Mouse (Mus musculus): Measurements from ENCODE around the gene Galntl6. TPM values are rescaled to one million over a fixed set of nuclear protein-coding genes. Genes with fewer than 3 reads are reported as not detected.
"Not testable (repeated sequence)": the region's sequence is repeated elsewhere in the genome, so short reads cannot be mapped to it uniquely, and the experiment has no call there.

Gene Galntl6
- polyA plus RNA-seq, 1 experiment from 2014 or later, result 16.9 TPM

DNA sequence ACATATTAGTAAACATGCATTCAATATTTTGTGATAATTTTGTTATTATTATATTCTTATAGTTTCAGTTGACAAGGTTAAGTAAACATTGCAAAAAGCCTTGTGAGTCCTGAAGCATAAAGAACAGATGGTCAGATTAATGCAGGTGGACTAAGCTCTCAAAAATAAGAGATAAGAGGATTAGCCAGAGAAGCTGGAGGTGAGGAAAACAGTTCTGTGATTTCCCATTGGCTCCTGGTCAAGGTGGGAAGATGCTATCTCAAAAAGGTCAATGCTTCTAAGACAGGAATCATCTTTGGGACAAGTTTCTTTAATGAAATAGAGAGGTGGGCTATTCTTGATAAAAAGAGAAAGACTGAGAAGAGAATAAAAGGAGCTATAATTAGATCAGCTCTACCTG is 377.8 kb downstream of the Galntl6 start:
- DNase-seq (ENCODE audit: low spot score) (no peak), ATAC-seq (ENCODE audit: low FRiP score) (no peak)
- H3K27me3 ChIP-seq (ENCODE audit: control insufficient read depth, insufficient read depth, low read length), result no peaks in the 10 kb centered on the region
- H3K4me3 ChIP-seq (replicated peaks; ENCODE audit: low read length), result no peak overlapping the region
- no peaks in the 10 kb centered on the region for H3K4me1 ChIP-seq (replicated peaks; ENCODE audit: control insufficient read depth, insufficient read depth, low read length)
- H3K9me3 ChIP-seq (ENCODE audit: control insufficient read depth, low read length), result no peaks in the 10 kb centered on the region
- no peak overlapping the region for H3K4me2 ChIP-seq (replicated peaks)
- no peaks in the 10 kb centered on the region for H3K36me3 ChIP-seq (replicated peaks; ENCODE audit: control insufficient read depth, insufficient read depth)
- no peak overlapping the region for H3K9ac ChIP-seq
- H3K27ac ChIP-seq, result no peak overlapping the region

DNA sequence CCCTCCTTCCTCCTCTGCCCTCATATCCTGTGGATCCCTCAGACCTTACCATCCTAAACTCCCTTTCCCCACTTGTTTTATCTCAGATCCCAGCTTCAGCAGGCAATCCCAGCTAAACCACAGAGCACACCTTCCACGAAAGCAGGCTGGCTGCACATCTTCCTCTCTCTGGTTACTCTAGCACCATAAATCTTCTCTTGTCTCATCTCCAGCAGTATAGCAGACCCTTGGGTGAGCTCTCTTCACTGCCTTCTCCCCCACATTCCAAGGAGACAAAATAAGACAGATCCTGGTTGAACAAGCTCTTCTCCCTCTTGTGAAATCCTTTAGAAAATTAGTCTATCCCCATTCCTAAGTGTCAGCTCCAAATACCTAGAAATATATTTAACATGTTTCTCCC is 389.0 kb downstream of the Galntl6 start:
- Histone ChIP-seq H3K4me3 (replicated peaks; ENCODE audit: low read length) (no peak overlapping the region), H3K9me3 (ENCODE audit: control insufficient read depth, low read length) (no peaks in the 10 kb centered on the region), H3K27ac (no peak overlapping the region), H3K9ac (no peak overlapping the region), H3K36me3 (replicated peaks; ENCODE audit: control insufficient read depth, insufficient read depth) (no peaks in the 10 kb centered on the region), H3K27me3 (ENCODE audit: control insufficient read depth, insufficient read depth, low read length) (no peaks in the 10 kb centered on the region), H3K4me1 (replicated peaks; ENCODE audit: control insufficient read depth, insufficient read depth, low read length) (no peaks in the 10 kb centered on the region), H3K4me2 (replicated peaks) (no peak overlapping the region)
- WGBS, result 47% methylated on average over 1 of the region's 1 CpGs
- DNase-seq (ENCODE audit: low spot score), result no peak
- ATAC-seq (ENCODE audit: low FRiP score), result no peak

DNA sequence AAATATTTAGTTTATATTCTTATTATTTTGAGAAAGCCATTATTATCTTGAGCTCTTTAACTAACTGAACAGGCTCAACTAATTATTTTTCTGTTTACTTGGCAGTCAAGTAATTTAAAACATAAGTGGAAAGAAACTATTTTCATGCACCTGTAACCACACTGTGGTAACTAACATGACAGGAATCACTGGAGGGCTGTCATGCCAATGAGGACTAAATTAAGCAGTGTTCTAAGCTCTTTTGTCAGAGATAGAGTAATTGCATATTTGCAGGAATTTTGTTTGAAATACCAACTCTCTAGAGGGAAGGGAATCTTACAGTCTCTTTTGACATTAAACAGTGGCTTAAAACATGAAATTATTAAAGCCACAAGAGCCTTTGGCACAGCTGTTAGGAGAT is 390.5 kb downstream of the Galntl6 start:
- Histone ChIP-seq H3K27ac (no peak overlapping the region), H3K4me3 (replicated peaks; ENCODE audit: low read length) (no peak overlapping the region), H3K36me3 (replicated peaks; ENCODE audit: control insufficient read depth, insufficient read depth) (no peaks in the 10 kb centered on the region), H3K27me3 (ENCODE audit: control insufficient read depth, insufficient read depth, low read length) (no peaks in the 10 kb centered on the region), H3K9me3 (ENCODE audit: control insufficient read depth, low read length) (no peaks in the 10 kb centered on the region), H3K9ac (no peak overlapping the region), H3K4me2 (replicated peaks) (no peak overlapping the region), H3K4me1 (replicated peaks; ENCODE audit: control insufficient read depth, insufficient read depth, low read length) (no peaks in the 10 kb centered on the region)
- DNase-seq (ENCODE audit: low spot score), result no peak
- ATAC-seq (ENCODE audit: low FRiP score), result no peak

DNA sequence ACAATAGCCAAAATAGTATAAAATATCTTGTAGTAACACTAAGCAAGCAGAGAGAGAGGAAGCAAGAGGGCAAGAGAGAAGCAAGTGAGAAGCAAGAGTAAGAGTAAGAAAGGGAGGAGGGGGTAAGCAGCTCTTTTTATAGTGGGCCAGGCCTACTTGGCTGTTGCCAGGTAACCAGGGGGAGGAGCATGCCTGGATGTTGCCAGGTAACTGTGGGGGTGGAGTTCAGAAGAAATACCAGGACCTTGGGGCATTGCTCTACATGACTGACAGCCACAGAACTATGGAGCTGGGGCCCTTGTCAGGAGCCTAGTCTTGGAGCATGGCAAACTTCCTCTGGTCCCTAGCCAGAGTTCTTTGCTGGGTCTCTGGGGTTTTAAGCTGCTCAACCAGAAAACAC is 401.9 kb downstream of the Galntl6 start:
- no peak for DNase-seq (ENCODE audit: low spot score)
- Histone ChIP-seq H3K4me1 (replicated peaks; ENCODE audit: control insufficient read depth, insufficient read depth, low read length) (no peaks in the 10 kb centered on the region), H3K4me2 (replicated peaks) (no peak overlapping the region), H3K27ac (no peak overlapping the region), H3K4me3 (replicated peaks; ENCODE audit: low read length) (no peak overlapping the region), H3K9ac (no peak overlapping the region), H3K27me3 (ENCODE audit: control insufficient read depth, insufficient read depth, low read length) (no peaks in the 10 kb centered on the region), H3K36me3 (replicated peaks; ENCODE audit: control insufficient read depth, insufficient read depth) (no peaks in the 10 kb centered on the region), H3K9me3 (ENCODE audit: control insufficient read depth, low read length) (no peaks in the 10 kb centered on the region)
- no peak for ATAC-seq (ENCODE audit: low FRiP score)

DNA sequence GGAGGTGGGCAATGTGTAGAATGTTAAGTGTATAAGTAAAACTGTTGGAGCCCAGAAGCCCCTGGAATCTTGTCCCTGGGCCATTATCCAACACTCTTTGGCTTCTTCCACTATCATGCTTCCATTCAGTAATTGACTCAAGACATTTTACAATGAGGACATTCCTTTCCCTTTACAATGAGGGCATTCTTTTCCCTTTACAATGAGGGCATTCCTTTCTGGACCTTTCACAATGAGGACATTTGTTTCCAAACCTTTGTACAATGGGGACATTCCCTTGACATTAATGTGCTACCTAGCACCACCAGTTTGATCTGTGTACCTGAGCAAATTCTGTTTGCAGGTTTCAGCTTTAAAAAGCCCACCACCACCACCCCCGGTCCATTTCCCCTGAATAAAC is 403.4 kb downstream of the Galntl6 start:
- WGBS, result 50% methylated on average over 1 of the region's 1 CpGs
- Histone ChIP-seq H3K4me2 (replicated peaks) (no peak overlapping the region), H3K27ac (no peak overlapping the region), H3K9me3 (ENCODE audit: control insufficient read depth, low read length) (no peaks in the 10 kb centered on the region), H3K4me1 (replicated peaks; ENCODE audit: control insufficient read depth, insufficient read depth, low read length) (no peaks in the 10 kb centered on the region), H3K9ac (no peak overlapping the region), H3K4me3 (replicated peaks; ENCODE audit: low read length) (no peak overlapping the region), H3K27me3 (ENCODE audit: control insufficient read depth, insufficient read depth, low read length) (no peaks in the 10 kb centered on the region), H3K36me3 (replicated peaks; ENCODE audit: control insufficient read depth, insufficient read depth) (no peaks in the 10 kb centered on the region)
- ATAC-seq (ENCODE audit: low FRiP score) (no peak), DNase-seq (ENCODE audit: low spot score) (no peak)

DNA sequence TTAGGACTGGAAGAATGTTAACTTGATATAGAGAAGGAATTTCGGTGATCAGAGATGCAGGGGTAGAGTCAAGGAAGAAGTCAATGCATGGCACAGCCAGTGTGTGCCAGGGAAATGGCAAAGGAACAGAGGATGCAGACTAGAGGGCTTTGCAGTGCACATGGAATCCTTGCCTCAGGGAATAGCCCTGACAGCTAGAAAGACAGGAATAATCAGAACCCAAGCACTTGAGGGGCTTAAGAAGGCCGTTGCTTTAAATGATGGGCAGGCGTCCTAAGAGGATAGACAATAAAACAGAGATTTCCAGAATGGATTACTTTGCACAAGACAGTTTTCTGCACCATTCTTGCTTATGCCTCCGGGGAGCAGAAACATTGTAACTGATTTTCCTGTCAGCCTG is 425.3 kb downstream of the Galntl6 start:
- Histone ChIP-seq H3K27ac (no peak overlapping the region), H3K4me3 (replicated peaks; ENCODE audit: low read length) (no peak overlapping the region), H3K36me3 (replicated peaks; ENCODE audit: control insufficient read depth, insufficient read depth) (no peaks in the 10 kb centered on the region), H3K4me2 (replicated peaks) (no peak overlapping the region), H3K9ac (no peak overlapping the region), H3K9me3 (ENCODE audit: control insufficient read depth, low read length) (no peaks in the 10 kb centered on the region), H3K4me1 (replicated peaks; ENCODE audit: control insufficient read depth, insufficient read depth, low read length) (no peaks in the 10 kb centered on the region), H3K27me3 (ENCODE audit: control insufficient read depth, insufficient read depth, low read length) (no peaks in the 10 kb centered on the region)
- no peak for DNase-seq (ENCODE audit: low spot score)
- no peak for ATAC-seq (ENCODE audit: low FRiP score)
- 69% methylated on average over 4 of the region's 4 CpGs for WGBS

DNA sequence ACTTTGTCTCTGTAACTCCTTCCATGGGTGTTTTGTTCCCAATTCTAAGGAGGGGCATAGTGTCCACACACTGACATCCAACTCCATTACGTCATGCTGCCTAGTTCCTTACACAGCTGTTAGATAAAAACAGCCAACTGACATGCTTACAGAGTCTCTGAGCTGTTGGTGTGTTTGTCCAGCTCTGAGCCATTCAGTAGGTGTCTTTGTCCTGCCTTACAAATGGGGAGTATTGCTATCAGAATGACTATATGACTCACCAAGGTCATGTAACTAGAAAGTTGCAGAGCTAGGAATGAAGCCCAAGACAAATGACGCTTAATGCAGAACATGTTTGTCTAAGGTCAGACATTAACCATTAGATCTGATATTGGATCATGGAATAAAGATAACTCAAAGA is 449.1 kb downstream of the Galntl6 start:
- not testable (repeated sequence) for ATAC-seq (ENCODE audit: low FRiP score); H3K36me3 ChIP-seq (replicated peaks; ENCODE audit: control insufficient read depth, insufficient read depth); H3K27ac ChIP-seq; H3K9ac ChIP-seq; H3K4me1 ChIP-seq (replicated peaks; ENCODE audit: control insufficient read depth, insufficient read depth, low read length); DNase-seq (ENCODE audit: low spot score); H3K9me3 ChIP-seq (ENCODE audit: control insufficient read depth, low read length); H3K4me2 ChIP-seq (replicated peaks); H3K27me3 ChIP-seq (ENCODE audit: control insufficient read depth, insufficient read depth, low read length); H3K4me3 ChIP-seq (replicated peaks; ENCODE audit: low read length)
- WGBS, result 88% methylated on average over 2 of the region's 2 CpGs

DNA sequence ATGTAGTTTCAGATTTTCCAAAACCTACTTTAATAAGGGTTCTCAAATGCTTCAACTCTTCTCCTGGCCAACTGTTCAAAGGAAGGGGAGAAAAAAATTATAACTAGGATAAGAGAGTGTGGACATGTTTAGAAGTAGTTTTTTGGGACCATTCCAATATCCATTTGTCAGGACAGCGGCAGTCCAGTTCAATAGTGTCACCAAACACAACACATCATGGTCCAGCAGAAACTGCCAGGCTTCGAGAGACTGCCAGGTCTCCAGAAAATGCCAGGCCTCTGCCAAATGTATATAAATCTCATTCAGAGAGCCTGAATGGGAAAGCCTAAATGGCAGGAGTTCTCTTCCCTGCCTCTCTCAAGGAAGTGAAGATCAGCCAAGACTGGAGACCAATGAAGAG is 469.7 kb downstream of the Galntl6 start:
- Histone ChIP-seq H3K4me3 (replicated peaks; ENCODE audit: low read length) (no peak overlapping the region), H3K4me2 (replicated peaks) (no peak overlapping the region), H3K9me3 (ENCODE audit: control insufficient read depth, low read length) (no peaks in the 10 kb centered on the region), H3K36me3 (replicated peaks; ENCODE audit: control insufficient read depth, insufficient read depth) (no peaks in the 10 kb centered on the region), H3K4me1 (replicated peaks; ENCODE audit: control insufficient read depth, insufficient read depth, low read length) (no peaks in the 10 kb centered on the region), H3K27ac (no peak overlapping the region), H3K9ac (no peak overlapping the region), H3K27me3 (ENCODE audit: control insufficient read depth, insufficient read depth, low read length) (no peaks in the 10 kb centered on the region)
- ATAC-seq (ENCODE audit: low FRiP score) (no peak), DNase-seq (ENCODE audit: low spot score) (no peak)
- WGBS, result 77% methylated on average over 2 of the region's 2 CpGs

DNA sequence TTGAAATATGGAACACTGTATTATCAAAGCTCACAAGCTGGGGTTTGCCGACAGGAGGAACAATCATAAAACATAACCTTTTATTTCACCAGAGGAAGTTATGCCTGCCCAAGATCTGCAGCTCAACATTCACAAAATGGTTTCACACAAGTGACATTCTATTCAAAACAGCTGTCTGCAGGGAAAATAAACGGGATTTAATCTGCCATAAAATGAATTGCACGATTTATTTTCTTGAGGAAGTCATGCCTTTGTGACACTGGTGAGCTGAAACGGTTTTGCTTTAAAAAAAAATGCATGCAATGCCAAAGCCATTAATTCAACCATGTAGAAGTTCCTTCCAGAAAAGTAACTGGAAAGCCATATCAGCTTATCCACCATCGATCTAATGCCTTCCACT is 494.0 kb downstream of the Galntl6 start:
- DNase-seq (ENCODE audit: low spot score) (no peak), ATAC-seq (ENCODE audit: low FRiP score) (no peak)
- Histone ChIP-seq H3K9ac (no peak overlapping the region), H3K4me3 (replicated peaks; ENCODE audit: low read length) (no peak overlapping the region), H3K9me3 (ENCODE audit: control insufficient read depth, low read length) (no peaks in the 10 kb centered on the region), H3K4me2 (replicated peaks) (no peak overlapping the region), H3K27ac (no peak overlapping the region), H3K4me1 (replicated peaks; ENCODE audit: control insufficient read depth, insufficient read depth, low read length) (no peaks in the 10 kb centered on the region), H3K27me3 (ENCODE audit: control insufficient read depth, insufficient read depth, low read length) (no peaks in the 10 kb centered on the region), H3K36me3 (replicated peaks; ENCODE audit: control insufficient read depth, insufficient read depth) (no peaks in the 10 kb centered on the region)
- WGBS, result 62% methylated on average over 5 of the region's 5 CpGs

DNA sequence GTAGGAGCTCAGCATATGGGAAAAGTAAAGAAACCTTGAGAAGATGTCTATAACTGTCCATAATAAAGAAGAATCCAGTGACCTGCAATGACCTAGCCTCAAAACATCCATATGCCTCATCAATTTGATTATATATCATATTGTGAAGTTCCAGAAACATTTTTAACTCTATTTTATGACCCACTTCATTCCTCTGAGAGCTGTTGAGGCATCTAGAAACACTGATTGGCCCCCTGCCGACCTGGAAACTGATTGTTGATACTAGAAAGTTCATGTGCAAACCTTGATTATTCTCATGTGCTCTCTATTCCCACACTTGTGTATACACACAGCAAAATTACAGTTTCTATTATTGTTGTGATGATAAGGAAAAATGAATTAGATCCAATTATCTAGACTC is 494.9 kb downstream of the Galntl6 start:
- Histone ChIP-seq H3K4me1 (replicated peaks; ENCODE audit: control insufficient read depth, insufficient read depth, low read length) (no peaks in the 10 kb centered on the region), H3K27ac (no peak overlapping the region), H3K4me2 (replicated peaks) (no peak overlapping the region), H3K27me3 (ENCODE audit: control insufficient read depth, insufficient read depth, low read length) (no peaks in the 10 kb centered on the region), H3K36me3 (replicated peaks; ENCODE audit: control insufficient read depth, insufficient read depth) (no peaks in the 10 kb centered on the region), H3K4me3 (replicated peaks; ENCODE audit: low read length) (no peak overlapping the region), H3K9ac (no peak overlapping the region), H3K9me3 (ENCODE audit: control insufficient read depth, low read length) (no peaks in the 10 kb centered on the region)
- no peak for DNase-seq (ENCODE audit: low spot score)
- WGBS, result 88% methylated on average over 1 of the region's 1 CpGs
- no peak for ATAC-seq (ENCODE audit: low FRiP score)

All from hindbrain, embryonic 14.5 days (tissue).